Mouse (Mus musculus) embryonic fibroblast, embryonic 13.5 days (primary cell): ENCODE data around the gene Fscn2. TPM values are rescaled to one million over a fixed set of nuclear protein-coding genes. Genes with fewer than 3 reads are reported as not detected.

Source experiments
- H3K27ac ChIP-seq: 2 replicates; pipeline ENCODE4 v1.5.1; 2012; ENCODE audit warnings: low read length, control low read depth, inconsistent platforms; ENCODE audit not compliant: insufficient read depth
- H3K4me1 ChIP-seq: 2 replicates; pipeline ENCODE4 v1.6.1; 2011; ENCODE audit warnings: low read length; ENCODE audit not compliant: control insufficient read depth, insufficient read depth
- H3K4me3 ChIP-seq: 2 replicates; pipeline ENCODE4 v1.5.1; 2011; ENCODE audit warnings: mild to moderate bottlenecking, control low read depth, low read length; ENCODE audit not compliant: insufficient read depth
- CTCF ChIP-seq: IDR thresholded peaks from 2 replicates; pipeline ENCODE4 v1.5.1; 2011; ENCODE audit warnings: mild to moderate bottlenecking, control low read depth, low read length, moderate library complexity, borderline replicate concordance; ENCODE audit not compliant: insufficient read depth
- POLR2A ChIP-seq: IDR thresholded peaks from 2 replicates; pipeline ENCODE4 v1.6.1; 2011; ENCODE audit warnings: low read depth, mild to moderate bottlenecking, control low read depth, low read length, moderate library complexity
- polyA plus RNA-seq: library from polyadenylated mRNA; stranded (reverse); fragments of >200 nt; gene quantifications from 2 replicates; pipeline ENCODE4 v1.2.4, GENCODE M21; 2011; ENCODE audit warnings: low read depth; ENCODE audit not compliant: missing spikeins, insufficient read length

Fscn2 gene
- polyA plus RNA-seq, 1 experiment: not detected

DNA sequence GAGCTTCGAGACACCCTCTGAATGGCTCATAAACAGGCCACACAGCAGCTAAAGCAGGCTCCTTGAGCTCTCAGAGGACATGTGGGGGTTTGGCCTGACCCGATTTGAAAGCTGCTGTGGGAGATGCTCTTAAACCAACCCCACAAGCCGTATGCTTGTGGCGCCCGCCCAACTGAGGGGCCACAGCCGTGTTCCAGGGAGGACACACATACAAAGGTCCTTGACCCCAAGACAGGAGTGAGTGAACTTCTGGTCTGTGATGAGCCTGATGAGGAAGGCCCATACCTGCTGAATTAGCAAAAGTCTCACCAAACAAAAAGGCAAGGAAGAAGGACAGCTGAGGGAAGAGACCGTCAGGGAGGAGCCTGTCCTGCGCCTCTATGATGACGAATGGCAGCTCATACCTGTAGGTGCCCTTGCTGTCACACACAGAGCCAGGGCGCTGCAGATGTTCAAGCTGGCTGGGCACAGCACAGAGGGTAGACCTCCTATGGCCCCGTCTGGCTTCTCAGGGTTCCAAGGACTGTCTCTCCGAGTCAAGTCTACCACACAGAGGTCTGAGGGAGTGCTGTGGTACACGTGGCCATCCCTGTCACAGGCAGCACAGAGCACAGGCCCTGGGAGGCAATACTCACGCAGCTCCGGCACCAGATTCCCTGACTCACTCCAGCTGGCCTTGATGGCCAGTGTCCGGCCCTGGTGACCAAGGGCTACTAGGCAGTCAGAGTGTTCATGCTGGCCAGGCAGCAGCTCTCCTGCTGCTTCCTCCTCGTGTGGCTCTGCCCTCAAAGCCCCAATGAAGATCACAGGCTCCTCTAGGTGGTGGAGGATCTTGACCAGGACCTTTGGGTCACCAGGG lies 15.2 kb downstream of the Fscn2 start:
- Histone ChIP-seq H3K4me3 (no peak overlapping the region), H3K4me1 (no peaks in the 10 kb centered on the region), H3K27ac (no peak overlapping the region)
- no peak for TF ChIP-seq CTCF
- no peak for TF ChIP-seq POLR2A

- Histone ChIP-seq H3K4me1 (no peaks in the 10 kb centered on the region), H3K4me3 (peak overlapping the region; percentile 66), H3K27ac (no peak overlapping the region)
- TF ChIP-seq CTCF (no peak), POLR2A (no peak)
Observed at GRCm38 (mm10) chr11:120377337-120377736, 16.0 kb downstream of the Fscn2 start.

- H3K4me3 ChIP-seq: peak overlapping the region; percentile 66
- H3K4me1 ChIP-seq: no peaks in the 10 kb centered on the region
- H3K27ac ChIP-seq: no peak overlapping the region
- TF ChIP-seq CTCF (no peak), POLR2A (no peak)
Observed at GRCm38 (mm10) chr11:120378031-120378610, 16.8 kb downstream of the Fscn2 start.

DNA sequence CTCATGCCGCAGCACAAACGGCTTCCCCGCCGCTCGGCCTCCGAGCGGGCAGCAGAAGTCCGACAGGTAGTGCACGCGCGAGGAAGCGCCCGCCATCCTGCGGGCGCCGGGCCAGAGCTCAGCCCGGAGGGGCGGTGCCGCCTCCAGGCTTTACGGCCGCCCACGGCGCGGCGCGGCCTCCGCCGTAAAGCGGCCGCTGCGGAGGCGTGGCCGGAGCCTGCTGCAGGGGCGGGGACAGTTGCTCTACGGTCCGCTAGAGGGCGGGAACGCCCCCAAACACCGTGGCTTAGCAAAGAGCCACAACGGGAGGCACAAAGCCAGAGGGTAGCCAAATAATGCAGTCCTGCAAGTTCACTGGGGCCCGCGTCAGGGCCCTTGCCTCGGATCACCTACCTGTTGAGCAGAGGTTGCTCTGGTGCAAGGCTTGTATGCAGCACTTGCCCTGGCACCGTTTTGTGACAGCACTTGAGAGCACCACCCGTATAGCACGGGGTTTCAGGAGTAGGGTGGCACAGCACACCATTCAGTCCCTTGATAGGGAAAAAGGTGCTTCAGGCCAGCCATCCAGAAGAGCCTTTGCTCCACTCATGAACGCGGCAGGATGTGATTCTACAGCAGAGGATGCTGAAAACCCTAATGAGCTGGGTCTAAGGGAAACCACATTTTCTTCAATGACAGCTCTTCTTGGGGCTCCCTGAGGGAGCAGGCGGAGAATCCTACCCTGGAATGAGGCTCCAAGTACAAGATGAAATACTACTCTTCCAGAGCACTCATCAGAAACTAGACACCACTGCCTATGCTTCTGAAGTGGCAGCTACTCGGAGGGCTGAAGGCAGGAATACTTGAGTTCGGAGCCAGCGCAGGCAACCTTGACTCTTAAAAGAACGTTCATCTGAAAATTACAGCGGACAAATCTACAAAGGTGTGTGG lies 17.5 kb downstream of the Fscn2 start, which contains the start of gene Faap100:
Gene Faap100 (minus strand): TSS at position 154 of the 930 bp plus-strand sequence.
- TF ChIP-seq CTCF (no peak), POLR2A (peak; percentile 63)
- H3K4me3 ChIP-seq: peak within 1 kb of the TSS; percentile 66
- H3K27ac ChIP-seq: no peak within 1 kb of the TSS
- H3K4me1 ChIP-seq: no peaks in the 10 kb centered on the region

DNA sequence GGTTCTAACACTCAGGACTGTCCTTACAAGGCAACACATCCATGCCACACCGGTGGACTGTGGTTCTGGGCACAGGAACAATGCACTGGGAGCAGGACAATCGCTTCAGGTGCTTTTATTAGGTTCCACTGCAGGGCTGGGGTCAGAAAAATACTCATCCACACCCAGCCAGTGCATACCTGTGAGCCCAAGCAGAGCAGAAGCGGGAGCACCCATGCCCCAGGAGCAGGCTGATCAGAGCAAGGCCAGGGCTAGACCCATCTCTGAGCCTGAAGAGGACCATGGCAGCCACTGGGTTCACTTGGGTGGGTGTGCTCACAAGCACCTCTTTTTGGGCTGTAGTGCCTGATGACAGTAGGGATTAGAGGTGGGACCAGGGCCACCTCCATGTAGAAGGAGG lies 18.9 kb downstream of the Fscn2 start:
- Histone ChIP-seq H3K27ac (no peak overlapping the region), H3K4me3 (no peak overlapping the region)
- no peak for TF ChIP-seq POLR2A
- TF ChIP-seq CTCF: no peak

GRCm38 (mm10) chr11:120381157-120381556 lies 19.8 kb downstream of the Fscn2 start:
- H3K4me1 ChIP-seq: no peaks in the 10 kb centered on the region

More for the DNA sequence above, 18.9 kb downstream of the Fscn2 start:
- no peaks in the 10 kb centered on the region for H3K4me1 ChIP-seq

DNA sequence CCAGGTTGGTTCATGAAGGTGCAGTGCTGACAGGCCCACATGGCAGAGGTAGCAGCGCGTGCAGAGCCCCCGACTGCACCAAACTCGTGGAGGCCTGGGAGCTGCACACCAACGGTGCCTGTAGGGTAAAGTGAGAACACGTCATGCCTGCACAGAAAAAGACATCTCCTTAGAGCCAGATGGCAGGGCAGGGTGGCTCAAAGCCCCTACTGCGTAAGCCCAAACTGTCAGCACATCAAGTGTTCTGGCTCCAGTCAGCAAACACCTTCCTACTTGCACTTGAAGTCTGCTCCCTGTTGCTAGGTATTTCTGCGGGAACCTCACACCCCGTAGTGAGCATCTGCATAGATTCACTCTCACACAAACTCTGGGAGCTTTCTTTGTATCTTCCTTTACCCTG lies 21.2 kb downstream of the Fscn2 start:
- Histone ChIP-seq H3K4me3 (no peak overlapping the region), H3K27ac (no peak overlapping the region), H3K4me1 (no peaks in the 10 kb centered on the region)
- TF ChIP-seq CTCF: no peak
- no peak for TF ChIP-seq POLR2A

More at GRCm38 (mm10) chr11:120381157-120381556, 19.8 kb downstream of the Fscn2 start:
- TF ChIP-seq CTCF (no peak), POLR2A (no peak)
- Histone ChIP-seq H3K4me3 (no peak overlapping the region), H3K27ac (no peak overlapping the region)

GRCm38 (mm10) chr11:120386632-120387031 lies 25.3 kb downstream of the Fscn2 start:
- Histone ChIP-seq H3K4me1 (no peaks in the 10 kb centered on the region), H3K4me3 (no peak overlapping the region), H3K27ac (no peak overlapping the region)
- no peak for TF ChIP-seq CTCF
- TF ChIP-seq POLR2A: no peak

- TF ChIP-seq CTCF: no peak
- no peak for TF ChIP-seq POLR2A
- Histone ChIP-seq H3K27ac (peak overlapping the region; percentile 32; the same call in 1 of the 2 replicates), H3K4me1 (no peaks in the 10 kb centered on the region), H3K4me3 (no peak overlapping the region)
Observed at GRCm38 (mm10) chr11:120387157-120387556, 25.8 kb downstream of the Fscn2 start.

- Histone ChIP-seq H3K27ac (no peak overlapping the region), H3K4me3 (no peak overlapping the region), H3K4me1 (no peaks in the 10 kb centered on the region)
- no peak for TF ChIP-seq CTCF
- no peak for TF ChIP-seq POLR2A
Observed at GRCm38 (mm10) chr11:120388580-120388979, 27.2 kb downstream of the Fscn2 start.
